Mouse (Mus musculus) thymus, adult 2 months (tissue): ENCODE measurements around the gene Gabrg3.

Experiments
- CTCF ChIP-seq: fragments of 200-500 bp; IDR thresholded peaks from 2 replicates; pipeline ENCODE4 v1.5.1; 2012; ENCODE audit warnings: mild to moderate bottlenecking, control low read depth, low read length, moderate library complexity, borderline replicate concordance; ENCODE audit not compliant: control insufficient read depth, poor library complexity, insufficient read depth; ENCODE audit errors: extremely low read depth
- POLR2A ChIP-seq: fragments of 200-500 bp; IDR thresholded peaks from 2 replicates; pipeline ENCODE4 v1.6.1; 2012; ENCODE audit warnings: mild to moderate bottlenecking, low read length, control low read depth, moderate library complexity; ENCODE audit not compliant: control insufficient read depth, poor library complexity, insufficient read depth; ENCODE audit errors: extremely low read depth

DNA sequence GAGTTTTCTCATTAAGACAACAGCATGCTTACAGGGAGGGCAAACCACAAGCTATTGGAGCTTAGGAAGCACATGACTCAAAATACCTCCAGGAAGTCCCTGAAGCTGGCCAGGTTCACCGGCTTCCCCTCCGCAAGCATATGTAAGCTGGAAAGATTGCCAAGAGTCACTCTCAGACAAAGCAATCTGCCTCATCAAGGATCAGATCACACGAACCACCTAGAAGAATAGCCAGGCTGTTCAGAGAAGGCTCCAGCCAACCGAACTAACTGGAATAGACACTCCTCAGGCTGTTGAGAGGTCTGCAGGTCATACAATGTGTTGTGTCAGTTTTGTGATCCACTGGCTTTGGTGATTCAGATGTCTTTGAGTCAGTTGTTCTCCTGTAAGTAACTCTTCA is 24.2 kb upstream of the Gabrg3 start:
- TF ChIP-seq CTCF (no peak), POLR2A (no peak)
